Mouse (Mus musculus) fibroblast of lung, adult 2 months (primary cell): ENCODE results near the gene Ttll13.
A peak's percentile ranks its signal among the peaks of the same experiment; 100 is the strongest.

Experiments
- DNase-seq: peaks from one replicate; pipeline ENCODE4 v3.0.0-alpha.2; 2011; ENCODE audit warnings: low read depth

The Ttll13 gene

GRCm38 (mm10) chr7:80246148-80246721 is at the start of gene Ttll13:
Gene Ttll13 (plus strand): TSS chr7:80246376.
- peak; percentile 93 for DNase-seq

GRCm38 (mm10) chr7:80197371-80197770 is 48.8 kb upstream of the Ttll13 start:
- DNase-seq: no peak

GRCm38 (mm10) chr7:80197941-80198778 is 48.0 kb upstream of the Ttll13 start:
- peak; percentile 51 for DNase-seq

- no peak for DNase-seq
These were observed 47.3 kb upstream of the Ttll13 start for GRCm38 (mm10) chr7:80198863-80199262.

DNA sequence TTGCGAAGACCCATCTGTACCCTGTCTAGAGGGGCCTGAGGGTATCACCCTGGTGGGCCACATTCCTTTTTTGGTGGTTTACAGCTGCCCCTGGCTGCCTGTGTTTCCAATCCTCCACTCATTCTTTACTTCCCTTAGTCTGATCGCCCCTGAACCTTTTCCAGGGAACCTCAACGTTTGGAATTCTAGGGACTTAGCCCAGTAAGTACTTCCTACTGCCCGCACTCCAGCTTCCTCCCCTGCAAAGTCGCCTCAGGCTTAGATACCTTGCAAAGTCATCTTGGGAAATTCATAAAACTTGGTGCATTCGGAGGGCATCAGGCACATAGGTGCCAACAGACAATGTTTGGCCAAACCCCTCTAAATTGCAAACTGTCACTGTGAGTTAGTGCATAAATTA is 46.9 kb upstream of the Ttll13 start:
- no peak for DNase-seq

DNA sequence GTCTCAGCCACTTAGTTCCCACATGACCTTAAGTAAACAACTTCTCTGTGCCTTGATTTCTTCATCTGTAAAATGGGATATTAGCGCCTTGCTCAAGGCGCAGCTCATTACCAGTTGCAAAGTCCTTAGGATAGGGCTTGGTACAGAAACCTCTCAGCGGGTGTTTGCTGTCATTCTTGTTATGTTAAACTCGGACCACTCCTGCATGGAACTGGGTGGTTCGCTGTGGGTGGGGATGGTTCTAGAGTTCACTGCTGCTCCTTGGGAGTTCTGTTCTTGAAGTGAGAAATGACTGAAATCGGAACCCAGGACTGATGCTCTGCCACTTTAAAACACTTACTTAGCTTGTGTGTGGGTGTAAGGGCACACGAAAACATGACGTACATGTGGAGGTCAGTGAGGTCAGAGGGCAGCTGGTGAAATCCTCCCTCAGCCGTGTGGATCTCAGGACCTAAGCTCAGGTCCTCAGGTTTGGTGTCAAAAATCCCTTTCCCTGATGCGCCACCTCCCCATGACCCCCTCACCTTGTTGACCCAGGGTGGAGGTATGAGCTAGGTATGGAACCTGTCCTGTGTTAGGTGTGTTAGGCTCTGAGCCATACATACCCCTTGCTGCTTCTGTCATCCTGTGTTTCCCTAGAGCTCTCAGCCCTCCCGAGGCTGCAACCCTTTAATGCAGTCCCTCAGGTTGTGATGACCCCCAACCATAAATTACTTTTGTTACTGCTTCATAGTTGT is 46.2 kb upstream of the Ttll13 start:
- no peak for DNase-seq

GRCm38 (mm10) chr7:80200588-80200945 is 45.6 kb upstream of the Ttll13 start:
- no peak for DNase-seq

DNA sequence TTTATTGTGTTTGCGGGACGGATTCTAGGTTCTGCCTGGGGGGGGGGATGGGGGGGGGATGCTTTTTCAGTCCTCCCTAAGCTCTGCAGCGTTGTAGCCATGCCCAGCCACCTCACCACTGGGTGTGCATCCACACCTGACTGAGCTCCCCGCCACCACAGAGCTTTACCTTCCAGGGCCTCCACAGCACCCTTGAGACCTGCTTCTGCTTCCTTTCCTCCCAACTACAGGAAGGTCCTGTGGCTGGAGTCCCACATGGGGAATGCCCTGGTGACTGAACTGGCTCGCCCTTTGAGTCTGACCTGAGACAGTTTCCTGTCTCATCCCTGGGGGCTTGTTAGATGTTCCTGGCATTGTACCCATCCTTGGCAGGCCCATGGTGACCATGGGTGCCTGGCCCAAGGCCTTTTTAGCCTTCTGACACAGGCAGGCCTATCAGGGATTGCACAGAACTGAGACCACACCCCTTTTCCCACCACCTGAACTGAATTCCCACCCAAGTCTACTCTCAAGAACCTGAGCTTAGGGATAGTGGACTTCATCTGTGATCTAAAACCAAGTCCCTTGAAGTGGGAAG is 45.1 kb upstream of the Ttll13 start:
- no peak for DNase-seq

- DNase-seq: no peak
These were observed 44.2 kb upstream of the Ttll13 start for GRCm38 (mm10) chr7:80201888-80202540.

DNA sequence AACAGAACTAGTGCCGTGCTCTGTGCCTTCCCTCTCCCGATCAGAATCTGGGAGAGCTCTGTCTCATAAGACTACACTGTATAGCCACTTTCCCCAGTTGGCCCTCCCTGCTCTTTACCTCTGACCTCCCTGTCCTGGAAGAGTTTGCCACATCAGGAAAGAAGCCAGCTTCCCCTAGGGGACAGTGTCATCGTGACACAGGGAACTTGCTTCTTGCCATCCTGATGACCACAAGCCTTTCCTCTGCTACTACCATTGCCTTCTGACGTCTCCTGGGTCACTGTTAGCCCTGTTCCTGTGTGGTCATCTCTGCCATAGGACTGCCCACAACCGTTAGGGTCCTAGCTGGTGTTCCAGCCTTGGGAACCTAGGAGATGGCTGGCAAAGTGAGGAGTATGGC is 43.2 kb upstream of the Ttll13 start:
- no peak for DNase-seq

DNA sequence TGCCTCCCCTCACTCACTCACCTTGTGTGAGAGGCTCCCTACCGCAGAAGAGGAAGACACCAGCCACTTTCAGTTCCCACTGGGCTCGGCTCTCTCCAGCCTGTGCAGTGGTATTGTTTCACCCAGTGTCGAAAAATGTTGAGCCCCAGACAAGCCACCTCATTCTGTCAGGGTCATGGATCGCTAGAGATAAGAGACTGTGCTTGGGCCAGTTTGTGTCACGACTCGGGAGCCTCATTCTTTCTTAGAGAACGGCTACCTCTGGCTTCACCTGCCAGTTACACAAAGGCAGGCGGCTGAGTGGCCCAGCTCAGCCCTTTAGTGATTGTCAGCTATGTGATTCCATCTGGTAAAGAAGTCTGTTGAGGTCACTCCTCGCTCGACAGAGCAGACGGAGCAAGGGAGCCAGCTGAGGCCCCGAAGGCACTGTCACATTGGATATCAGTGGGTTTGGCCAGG is 42.5 kb upstream of the Ttll13 start:
- no peak for DNase-seq

DNA sequence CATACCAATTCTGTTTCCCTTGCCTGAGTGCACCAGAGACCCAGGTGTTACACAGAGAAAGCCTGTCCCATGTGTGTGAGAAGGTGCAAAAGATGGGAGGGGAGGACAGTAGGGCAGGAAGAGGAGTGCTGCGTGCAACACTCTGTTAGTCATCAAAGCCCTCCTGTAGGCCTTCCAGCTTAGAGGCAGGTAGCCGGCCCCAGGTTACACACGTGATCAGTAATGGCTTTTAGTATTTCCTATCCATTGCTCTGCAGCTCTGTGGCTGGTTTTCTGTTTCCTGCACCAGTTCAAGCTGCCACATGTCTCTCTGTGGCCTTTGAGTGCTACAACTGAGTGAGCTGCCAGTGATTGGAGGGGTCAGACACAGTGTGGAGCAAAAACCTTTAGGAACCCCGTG is 41.8 kb upstream of the Ttll13 start:
- DNase-seq: no peak

- no peak for DNase-seq
These were observed 41.2 kb upstream of the Ttll13 start for GRCm38 (mm10) chr7:80204961-80205360.

- no peak for DNase-seq
These were observed 40.2 kb upstream of the Ttll13 start for GRCm38 (mm10) chr7:80205705-80206589.

- no peak for DNase-seq
These were observed 38.9 kb upstream of the Ttll13 start for GRCm38 (mm10) chr7:80207314-80207731.

DNA sequence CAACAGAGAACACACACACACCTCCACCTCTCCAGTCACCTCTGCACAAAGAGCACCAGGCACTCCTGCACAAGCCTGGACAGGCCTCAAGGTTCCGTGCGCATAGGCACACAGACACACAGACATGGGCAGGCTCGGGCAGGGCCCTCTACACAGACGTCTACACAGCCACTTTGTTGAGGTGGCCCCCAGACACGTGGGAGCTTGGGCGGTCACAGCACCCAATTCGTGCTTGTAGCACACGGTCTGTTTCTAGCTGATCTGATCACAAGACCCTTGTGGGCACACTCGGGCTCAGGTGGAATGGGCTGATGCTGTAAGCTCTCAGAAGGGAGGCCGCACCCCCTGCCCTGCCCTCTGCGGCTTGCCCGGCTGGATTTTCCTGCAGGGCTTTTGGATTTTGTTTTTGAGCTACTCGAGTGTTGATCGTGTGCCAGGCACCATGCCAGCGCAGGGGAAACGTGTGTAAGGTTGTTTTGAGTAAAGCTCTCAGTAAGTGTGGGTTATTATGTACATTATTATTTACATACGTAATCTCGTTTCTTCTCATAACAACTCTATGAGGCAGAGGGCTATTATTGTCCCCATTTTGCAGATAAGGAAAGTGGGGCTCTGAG is 38.0 kb upstream of the Ttll13 start:
- DNase-seq: no peak

DNA sequence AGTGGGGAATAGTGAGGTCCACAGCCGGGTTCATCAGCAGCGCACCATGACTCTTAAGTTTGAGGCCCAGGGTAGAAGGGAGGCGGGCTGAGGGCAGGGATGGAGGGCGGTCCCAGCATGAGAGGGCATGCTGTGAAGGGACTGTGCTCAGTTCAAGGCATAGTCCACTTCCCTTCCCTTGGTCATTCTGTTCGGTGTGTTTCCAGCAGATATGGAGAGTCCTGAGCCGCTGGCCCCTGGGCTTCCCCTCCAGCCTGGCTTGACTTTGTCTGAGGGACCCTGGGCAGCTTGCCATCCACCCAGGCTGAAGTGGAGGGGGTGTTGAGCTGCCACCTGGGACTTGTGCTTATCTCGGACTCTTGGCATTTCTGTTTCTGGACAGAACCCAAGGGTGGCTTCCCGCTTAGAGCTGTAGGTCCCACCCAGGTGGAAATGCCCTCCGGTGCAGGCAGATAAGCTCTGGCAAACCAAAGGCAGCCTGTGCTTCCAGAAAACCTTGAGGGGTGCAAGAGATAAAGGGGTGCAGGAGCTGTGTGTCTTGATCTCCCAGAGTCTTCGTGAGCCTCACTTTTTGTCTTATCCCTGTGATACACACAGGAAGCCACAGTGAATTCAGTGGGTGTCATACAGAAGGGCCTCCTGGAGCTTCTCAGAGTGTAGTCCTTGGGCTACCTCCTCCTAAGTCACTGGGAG is 37.3 kb upstream of the Ttll13 start:
- DNase-seq: no peak

DNA sequence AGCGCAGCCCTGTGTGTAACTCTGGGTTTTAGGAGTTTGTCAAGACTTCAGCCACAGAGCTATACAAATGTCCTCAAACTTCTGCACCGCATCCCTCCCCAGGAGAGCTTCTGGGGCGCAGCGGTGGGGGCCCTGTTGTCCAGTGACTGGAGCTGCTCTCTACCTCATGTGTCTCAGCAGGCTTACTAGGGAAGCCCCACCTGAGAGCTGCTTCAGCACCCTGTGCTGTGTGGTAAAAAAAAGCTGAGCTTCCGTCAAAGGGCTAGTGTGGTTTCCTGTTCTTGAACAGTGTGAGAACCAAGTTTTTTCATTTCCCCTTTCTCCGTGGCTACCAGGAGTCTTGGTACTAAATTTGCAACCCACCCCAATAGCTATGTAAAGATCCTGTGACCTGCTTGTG is 36.5 kb upstream of the Ttll13 start:
- no peak for DNase-seq

GRCm38 (mm10) chr7:80210982-80211381 is 35.2 kb upstream of the Ttll13 start:
- DNase-seq: no peak

DNA sequence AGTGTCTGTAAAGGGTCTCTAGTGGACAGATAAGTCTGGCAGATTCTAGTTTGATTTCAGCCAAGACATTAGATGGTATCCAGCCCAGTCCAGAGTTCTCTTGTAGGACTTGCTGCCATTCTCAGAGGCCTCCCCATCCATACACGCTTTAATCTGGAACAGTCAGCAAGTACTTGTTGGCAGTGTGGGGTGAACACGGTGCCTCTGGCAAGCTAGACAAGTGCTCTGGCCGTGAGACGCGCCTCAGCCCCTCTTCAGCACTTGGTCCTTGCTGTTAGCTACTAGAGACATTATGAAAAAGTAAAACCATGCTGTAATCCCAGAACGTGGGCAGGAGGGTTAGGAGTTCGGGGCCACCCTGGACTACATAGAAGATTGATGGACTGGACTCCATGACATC is 32.6 kb upstream of the Ttll13 start:
- no peak for DNase-seq
